Mouse (Mus musculus) liver, adult 2 months (tissue): Measurements from ENCODE around the gene Ing2.

Experiments used
- CTCF ChIP-seq: fragments of 200-500 bp; IDR thresholded peaks from 2 replicates; pipeline ENCODE4 v1.5.1; 2011; ENCODE audit warnings: low read depth, low read length, control low read depth
- POLR2A ChIP-seq: fragments of 200-500 bp; IDR thresholded peaks from 2 replicates; pipeline ENCODE4 v1.6.1; 2011; ENCODE audit warnings: low read length, control low read depth; ENCODE audit not compliant: insufficient read depth; ENCODE audit errors: extremely low read depth

DNA sequence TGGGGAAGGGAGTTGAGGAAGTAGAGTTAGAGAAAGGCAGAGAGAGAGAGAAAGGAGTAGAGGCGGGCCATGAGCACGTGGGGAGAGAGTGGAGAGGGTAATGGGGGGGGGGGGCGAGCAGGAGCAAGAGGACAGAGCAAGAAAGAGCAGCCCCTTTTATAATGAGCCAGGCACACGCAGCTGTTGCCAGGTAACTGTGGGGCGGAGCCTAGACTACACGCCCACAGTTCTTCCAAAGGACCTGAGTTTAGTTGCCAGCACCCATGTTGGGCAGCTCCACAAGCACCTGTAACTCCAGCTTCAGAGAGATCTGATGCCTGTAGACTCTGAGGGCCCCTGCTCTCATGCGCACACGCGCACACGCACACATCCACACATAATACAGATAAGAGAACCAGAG is 16.5 kb upstream of the Ing2 start:
- TF ChIP-seq POLR2A, result no peak
- TF ChIP-seq CTCF, result no peak
